Mouse (Mus musculus) heart, adult 11 months (tissue): ENCODE results near the gene Tmem219.

Experiments used
- DNase-seq: peaks from one replicate; pipeline ENCODE4 v3.0.0; 2022

Tmem219 gene

DNA sequence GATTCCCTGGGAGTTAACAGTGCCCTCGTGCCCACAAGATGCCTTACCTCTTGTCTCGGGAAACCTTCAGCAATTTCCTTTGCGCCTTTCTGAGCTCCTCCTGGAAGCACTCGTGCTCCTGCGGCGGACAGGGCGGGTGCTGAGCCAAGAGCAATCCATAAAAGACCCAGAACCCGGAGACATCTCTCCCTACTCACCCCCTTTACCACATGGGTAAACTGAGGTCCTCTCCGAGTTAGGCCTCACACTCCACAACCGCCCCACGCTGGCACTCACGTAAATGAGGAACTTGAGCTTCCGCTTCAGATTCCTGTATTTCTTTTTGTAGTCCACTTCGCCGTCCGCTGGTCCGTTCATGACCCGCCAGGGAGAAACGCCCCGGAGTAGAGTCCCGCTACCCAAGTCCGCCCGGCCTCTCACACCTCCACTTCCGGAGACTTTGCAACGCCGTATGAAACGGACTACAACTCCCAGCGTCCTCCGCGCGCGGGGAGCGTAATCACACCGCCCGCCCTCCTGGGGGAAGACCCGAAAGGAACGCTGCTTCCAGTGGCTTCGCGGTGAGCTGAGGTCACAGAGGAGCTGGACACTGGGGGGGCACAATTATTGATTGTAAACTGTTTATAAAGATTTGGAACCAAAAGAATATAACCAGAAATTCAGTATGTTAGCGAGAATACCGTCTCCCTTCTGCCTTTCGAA is 61.1 kb downstream of the Tmem219 start, which contains the start of gene Hirip3:
Gene Hirip3, plus strand, starts transcription at position 544 of the 702 bp plus-strand sequence.
- DNase-seq, result peak; percentile 99

DNA sequence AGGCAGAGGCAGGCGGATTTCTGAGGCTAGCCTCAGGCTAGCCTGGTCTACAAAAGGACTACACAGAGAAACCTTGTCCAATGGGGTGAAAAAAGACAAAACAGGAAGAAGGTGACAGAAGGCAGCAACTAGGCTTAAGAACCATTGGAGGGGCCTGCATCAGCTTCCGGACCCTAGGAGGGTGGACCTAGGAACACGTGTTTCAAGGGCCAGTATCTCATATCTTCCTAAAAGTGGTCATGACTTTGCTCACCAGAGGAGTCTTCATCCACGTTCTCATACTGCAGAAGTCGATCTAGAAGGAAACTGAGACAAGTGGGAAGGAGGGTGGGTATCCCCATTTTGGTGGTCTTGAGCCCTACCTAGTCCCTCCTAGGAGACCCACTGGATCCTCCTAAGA is 61.7 kb downstream of the Tmem219 start:
- no peak for DNase-seq

DNA sequence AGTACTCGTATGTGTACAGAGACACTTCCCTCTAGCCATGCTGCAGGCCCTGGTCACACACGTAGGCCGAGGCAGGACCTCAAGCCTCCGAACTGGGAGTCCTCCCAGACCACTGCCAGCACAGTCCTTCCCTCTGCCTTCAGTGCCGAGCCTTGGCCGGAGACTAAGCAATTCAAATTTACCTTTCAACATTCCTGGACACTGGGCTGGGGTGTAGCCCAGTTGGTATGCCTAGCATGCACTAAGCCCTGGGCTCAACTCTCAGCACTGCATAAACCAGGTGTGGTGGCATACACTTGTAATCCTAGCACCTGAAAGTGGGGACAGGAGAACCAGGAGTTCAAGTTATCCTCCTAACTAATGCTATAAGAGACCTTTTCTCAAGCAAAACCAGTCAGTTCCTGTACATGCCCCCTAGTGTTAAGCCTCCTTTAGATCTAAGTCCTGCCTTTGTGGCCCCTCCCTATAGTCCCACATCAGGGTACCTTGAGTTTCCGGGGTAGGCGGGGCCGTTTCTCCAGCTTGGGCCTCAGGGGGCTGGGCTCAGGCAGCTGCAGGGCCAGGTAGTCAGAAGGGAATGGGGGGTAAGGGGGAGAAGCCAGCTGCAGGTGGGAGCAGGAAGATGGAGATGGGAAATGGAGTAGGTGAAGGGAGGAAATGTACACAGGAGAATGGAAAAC is 65.8 kb downstream of the Tmem219 start:
- DNase-seq, result no peak

DNA sequence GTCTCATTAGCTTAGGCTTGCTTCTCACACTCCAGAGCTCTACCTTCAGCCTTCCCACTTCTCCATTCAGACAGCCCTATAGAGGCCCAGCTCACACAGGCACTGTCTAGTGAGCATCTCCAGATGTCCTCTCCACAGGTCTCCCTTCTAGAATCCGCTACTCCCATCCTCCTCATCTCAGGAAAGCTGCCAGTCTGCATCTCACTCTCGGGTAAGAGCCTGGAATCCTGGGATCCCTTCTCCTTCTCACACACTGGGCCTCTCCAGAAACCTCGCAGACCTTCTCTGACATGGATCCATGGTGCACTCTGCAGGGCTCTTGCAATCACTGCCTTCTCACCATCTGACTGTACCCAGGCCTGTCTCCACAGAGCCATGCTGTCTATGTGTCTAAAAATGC is 67.1 kb downstream of the Tmem219 start:
- DNase-seq, result no peak

DNA sequence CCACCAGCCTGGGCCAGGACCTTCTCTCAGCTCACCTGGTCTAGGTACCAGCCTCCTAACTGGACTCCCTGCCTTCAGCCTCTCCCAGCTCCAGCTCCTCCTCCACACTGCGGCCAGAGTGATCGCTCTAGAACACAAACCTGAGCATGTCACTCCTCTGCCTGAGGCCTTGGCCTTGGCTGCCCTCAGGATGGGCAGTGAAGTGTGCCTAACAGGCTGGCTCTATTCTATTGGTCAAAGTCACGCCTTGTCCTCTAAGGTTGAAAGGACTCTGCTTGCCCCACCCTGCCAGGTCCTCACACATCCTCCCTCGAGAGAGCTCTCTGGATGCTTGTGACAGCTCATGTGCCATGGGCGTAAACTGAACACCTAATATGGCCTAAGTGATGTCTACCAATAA is 69.3 kb downstream of the Tmem219 start:
- no peak for DNase-seq

DNA sequence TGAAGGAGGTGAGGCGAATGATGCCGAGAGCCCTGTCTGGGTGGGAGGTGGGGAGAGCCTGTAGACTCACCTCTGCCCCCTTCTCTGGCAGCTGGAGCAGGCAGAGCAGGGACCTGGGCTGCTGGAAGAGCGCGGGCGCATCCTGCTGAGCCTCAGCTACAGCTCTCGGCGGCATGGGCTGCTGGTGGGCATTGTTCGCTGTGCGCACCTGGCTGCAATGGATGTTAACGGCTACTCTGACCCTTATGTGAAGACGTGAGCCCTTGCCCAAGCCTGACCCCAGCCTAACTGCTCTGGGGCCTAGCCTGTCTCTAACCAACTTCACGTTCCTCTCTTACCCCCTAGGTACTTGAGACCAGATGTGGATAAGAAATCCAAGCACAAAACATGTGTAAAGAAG is 71.5 kb downstream of the Tmem219 start:
- DNase-seq, result no peak

DNA sequence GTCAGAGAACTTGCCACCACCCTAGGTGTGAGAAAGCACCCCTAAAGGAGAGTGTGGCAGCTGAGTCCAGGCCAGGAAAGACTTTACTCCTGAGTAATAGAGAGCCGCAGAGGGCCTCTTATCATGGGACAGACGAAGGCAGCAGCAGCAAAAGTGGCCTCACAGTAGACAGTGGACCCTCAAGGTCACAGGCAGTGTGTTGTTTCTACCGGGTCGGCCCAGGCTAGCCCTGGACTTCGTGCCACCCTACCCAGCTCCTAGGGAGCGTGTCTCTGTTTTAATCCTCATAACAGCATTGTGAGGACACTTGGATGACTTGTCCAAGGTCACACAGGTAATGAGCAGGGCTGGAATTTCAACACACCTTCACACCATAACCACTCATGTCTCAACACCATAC is 72.6 kb downstream of the Tmem219 start:
- DNase-seq, result no peak

DNA sequence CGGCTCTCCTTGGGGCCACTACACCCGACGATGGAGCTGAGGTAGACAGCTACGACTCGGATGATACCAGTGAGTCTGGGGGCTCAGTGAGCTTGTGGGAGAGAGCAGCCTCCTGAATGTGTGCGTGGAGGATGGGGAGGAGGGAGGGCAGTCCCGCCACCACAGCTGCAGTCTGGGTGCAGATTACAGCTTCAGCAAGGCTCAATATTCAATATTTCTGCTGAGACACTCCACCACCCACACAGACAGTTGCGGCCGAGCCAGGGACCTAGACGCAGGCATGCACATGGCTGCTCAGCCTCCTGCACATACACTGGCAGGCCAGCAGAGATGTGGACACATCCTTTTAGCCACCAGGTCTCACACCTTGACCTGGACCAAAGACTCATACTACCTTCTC is 73.9 kb downstream of the Tmem219 start:
- DNase-seq, result no peak

DNA sequence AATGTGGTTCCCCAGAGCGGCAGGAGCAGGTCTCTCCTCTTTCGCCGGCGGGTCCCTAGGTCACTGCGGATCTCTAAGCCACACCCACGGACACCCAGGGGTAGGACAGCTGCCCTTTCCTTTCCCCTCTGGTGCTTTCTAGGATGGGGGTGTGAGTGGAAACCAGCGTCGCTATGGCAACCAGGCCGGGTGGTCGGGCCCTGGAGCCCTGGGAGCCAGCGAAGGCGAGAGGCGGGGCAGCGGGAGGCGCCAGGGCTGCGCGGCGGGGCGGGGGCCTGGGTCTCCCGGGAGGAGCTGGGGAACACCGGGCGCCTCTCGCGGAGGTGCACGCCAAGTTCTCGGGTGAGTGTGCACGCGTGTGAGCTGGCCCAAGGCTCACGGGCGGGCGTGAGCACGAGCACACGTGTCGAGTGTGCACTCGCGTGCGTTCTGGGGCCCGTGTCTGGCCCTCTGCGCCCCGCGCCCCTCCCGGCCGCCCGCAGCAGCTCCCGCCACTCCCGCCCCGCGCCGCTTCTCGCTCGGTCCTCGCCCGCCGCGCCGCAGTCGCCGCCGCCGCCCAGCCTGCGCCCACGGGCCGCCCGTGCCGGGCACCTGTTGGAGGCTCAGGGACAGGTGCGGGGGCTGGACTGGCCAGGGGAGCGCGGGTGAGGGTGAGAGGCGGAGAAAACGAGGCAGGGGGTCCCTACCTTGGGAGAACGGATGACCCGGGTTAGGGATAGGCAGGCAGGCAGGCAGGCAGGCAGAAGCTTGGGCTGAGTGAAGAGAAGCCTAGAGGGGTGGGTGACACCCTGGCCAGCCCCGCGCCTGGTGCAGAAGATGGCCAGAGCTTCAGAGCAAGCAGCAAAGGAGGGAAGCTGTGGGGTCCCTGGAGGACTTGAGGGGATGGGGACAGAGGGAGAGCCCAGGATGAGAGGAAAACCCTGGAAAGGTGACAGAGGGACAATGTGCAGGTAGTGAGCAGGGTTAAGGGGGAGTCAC is 75.0 kb downstream of the Tmem219 start:
- DNase-seq, result no peak

DNA sequence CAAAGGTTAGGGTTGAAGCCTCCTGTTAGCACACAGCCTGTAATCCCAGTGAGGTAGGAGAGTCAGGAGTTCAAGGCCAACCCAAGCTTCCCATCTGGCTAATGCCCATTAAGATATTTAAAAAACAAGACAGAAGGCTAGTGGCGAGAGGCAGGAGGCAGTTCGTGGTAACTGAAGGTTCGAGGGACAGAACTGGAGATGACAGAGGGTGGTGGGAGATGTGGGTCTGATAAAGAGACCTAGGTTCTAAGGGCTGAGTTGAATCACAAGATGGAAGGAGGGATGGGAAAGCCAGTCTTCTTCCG is 75.6 kb downstream of the Tmem219 start, which contains the start of gene Doc2a:
Gene Doc2a, plus strand, starts transcription at position 301 of the 305 bp plus-strand sequence.
- DNase-seq, result no peak

DNA sequence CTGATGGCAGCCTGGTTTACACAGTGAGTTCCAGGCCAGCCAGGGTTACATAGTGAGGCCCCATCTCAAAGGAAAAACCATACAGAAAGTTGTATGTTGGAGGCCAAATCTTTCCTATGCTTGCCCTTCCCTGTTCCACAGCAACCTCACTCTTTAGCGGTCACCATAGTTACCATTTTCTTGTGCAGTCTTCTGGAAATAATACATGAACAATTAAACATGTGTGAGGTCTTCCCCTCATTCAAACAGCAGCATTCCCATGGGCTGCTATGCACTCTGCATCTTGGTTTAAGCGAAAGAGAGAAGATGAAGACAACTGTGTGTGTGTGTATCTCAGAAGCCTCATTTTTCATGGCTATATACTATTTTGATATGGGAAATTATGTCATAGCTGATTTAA is 77.2 kb downstream of the Tmem219 start:
- DNase-seq, result no peak

DNA sequence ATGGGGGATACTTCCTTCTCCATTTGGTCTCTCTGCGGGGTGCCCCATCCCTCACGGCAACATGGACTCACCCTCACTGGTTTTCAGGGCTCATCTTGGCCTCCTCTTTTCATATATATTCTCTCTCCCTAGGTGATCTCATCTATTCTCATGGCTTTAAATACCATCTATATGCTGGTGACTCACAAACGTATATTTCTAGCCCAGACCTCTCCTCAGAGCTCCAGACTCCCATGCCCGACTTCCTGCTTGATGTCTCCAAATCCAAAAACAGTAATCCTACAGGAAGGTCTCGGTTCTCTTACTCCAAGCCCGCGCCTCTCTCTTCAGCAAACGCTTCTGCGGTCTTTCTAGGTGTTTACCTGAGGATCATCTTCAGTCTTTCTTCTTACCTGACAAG is 79.4 kb downstream of the Tmem219 start:
- no peak for DNase-seq
